Mouse (Mus musculus) ES-Bruce4 (cell line): ENCODE results near the gene Ahr.

Source experiments
- CTCF ChIP-seq: IDR thresholded peaks from one replicate; pipeline ENCODE4 v1.8.1; 2011; ENCODE audit warnings: low read depth, low read length
- EP300 ChIP-seq: IDR thresholded peaks from 2 replicates; pipeline ENCODE4 v1.6.1; 2011; ENCODE audit warnings: low read depth, low read length; ENCODE audit not compliant: insufficient read depth
- POLR2A ChIP-seq: IDR thresholded peaks from one replicate; pipeline ENCODE4 v1.8.1; 2011; ENCODE audit warnings: low read length; ENCODE audit not compliant: insufficient read depth

- no peak for TF ChIP-seq CTCF
- peak; percentile 67 for TF ChIP-seq POLR2A
- no peak for TF ChIP-seq EP300
These were observed at the start of gene Ahr for GRCm38 (mm10) chr12:35534754-35535236.
